Mouse (Mus musculus) embryo, embryonic 10.5 days (tissue): ENCODE measurements around the gene Fgfr1op2.

Experiments used
- DNase-seq: peaks from one replicate; pipeline ENCODE4 v3.0.0-alpha.2; 2015; ENCODE audit warnings: low spot score

Gene Fgfr1op2

GRCm38 (mm10) chr6:146603651-146604050 is 26.6 kb downstream of the Fgfr1op2 start:
- DNase-seq: no peak

- DNase-seq: no peak
Measured at GRCm38 (mm10) chr6:146611385-146611784, 34.4 kb downstream of the Fgfr1op2 start.

- DNase-seq: no peak
Measured at GRCm38 (mm10) chr6:146611897-146612296, 34.9 kb downstream of the Fgfr1op2 start.

DNA sequence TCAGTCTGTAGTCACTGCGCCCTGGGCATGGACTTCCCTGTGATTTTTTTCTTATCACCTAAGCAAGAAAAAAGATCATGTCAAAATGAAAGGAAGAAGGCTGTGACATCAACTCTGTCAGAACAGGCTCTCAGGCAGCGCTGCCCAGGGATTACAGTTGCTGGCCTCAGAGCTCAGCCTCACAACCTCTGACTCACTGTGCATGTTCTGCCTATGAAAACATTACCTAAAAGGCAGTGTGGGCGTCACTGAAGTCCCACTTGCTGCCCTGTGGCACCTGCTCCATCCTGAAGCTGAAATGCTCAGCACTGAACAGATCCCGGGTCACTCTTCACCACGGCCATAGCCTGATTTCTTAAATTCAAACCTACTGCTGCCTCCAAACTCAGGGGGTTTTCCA is 35.7 kb downstream of the Fgfr1op2 start:
- DNase-seq: no peak

DNA sequence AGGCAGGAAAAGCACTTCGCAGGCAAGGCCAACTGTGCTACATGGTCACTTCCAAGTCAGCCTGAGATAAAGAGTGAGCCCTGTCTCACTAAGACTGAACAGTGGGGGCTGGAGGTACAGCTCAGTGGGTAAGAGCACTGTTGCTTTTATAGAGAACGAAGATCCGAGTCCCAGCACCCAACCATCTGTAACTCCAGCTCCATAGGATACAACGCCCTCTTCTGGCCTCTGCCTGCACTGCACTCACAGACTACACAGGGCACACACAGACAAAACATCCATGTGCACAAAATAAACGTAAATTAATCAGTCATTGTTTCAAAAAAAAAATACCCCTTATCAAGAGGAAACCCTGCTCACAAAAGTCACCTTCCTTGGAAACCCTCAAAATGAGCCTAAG is 36.9 kb downstream of the Fgfr1op2 start:
- no peak for DNase-seq

- DNase-seq: no peak
Measured at GRCm38 (mm10) chr6:146614541-146614940, 37.5 kb downstream of the Fgfr1op2 start.

DNA sequence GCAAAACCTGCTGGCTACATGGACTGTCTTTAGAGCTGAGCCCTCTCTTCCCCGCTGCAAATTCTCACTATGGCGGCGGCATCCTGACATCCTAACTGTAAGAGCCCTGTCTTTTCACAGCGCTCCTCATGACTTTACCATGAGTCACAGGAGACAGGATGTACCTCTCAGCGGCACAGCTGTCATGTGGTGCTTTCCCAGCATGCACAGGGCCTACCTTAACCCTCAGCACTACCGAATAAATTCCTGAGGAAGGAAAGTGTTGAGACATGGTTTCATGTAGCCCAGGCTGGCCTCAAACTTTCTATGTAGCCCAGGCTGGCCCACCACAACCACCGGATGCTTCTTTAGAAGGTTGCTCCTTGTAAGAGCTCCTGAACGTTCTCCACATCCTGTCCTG is 38.9 kb downstream of the Fgfr1op2 start:
- no peak for DNase-seq

GRCm38 (mm10) chr6:146616670-146617069 is 39.7 kb downstream of the Fgfr1op2 start:
- DNase-seq: no peak

DNA sequence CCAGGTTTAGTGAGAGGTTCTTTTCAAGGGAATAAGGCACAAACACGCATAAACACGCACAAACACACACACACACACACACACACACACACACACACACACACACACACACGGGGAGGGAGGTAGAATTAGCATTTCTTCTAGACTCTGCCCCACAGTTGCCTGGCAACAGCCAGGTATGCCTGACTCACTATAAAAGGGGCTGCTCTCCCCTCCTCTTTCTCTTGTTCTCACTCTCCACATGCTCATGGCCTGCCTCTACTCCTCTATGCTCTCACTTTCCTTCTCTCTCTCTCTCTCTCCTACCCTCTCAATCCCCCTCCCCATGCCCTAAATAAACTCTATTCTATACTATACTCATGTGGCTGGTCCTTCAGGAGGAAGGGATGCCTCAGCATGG is 51.1 kb downstream of the Fgfr1op2 start:
- no peak for DNase-seq

DNA sequence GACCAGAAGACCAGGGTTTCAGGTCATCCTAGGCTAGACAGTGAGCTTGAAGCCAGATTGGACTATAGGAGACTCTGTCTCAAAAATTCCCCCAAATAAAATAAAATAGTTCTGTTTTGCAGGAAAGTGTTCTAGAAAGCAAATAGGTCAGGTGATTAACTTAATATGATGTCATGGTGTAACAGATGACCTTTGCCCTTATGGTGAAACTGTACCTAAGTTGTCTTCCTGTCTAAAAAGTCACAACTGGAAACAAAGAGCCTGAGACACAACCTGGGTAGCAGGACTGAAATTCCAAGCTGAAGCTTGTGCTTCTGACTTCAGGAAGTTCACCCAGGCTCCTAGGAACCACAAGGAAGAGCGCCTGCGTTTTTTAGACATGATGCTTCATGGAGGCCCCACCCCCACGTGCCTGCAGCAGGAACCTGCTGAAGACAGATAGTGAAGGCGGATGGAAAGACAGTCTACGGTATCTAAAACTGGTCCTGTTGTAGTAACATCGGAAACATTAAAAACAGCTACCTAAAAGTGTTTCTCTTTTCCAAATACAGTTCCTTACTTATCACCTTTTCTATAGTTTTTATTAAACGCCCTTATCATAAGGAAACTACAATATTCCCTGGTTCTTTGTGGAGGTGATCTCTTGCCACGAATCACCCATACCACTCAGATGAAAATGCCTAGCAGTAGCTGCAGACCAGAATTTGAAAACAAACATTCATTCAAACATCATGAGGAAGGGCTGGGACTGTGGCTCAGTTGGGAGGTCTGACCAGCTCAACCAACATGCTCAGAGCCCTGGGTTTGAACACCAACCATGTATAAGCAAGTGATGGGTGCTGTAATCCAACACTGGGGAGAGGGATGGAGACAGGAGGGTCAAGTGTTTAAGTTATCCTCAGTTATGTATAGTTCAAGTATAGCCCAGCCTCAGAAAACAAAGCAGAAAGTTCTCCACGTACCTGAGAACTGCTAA is 53.1 kb downstream of the Fgfr1op2 start:
- no peak for DNase-seq

DNA sequence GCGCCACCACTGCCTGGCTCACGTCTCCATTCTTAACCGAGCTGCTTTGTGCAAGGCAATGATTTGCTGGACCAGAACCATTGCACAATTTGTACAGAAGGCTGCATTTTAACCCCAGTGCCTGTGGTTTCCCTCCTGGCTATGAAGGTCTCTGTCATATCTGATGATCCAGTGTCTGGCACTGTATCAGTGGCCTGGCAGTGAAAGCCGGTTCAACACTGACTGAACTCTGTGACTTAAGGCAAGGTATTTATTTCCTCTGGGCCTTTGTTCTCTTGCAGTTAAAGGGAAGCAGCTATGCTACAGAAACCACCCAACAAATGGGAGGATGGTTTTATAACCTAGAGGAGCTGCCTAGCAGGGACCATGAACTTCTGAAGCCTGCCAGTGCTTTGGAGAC is 54.0 kb downstream of the Fgfr1op2 start:
- DNase-seq: no peak

- no peak for DNase-seq
Measured at GRCm38 (mm10) chr6:146631847-146632246, 54.8 kb downstream of the Fgfr1op2 start.

DNA sequence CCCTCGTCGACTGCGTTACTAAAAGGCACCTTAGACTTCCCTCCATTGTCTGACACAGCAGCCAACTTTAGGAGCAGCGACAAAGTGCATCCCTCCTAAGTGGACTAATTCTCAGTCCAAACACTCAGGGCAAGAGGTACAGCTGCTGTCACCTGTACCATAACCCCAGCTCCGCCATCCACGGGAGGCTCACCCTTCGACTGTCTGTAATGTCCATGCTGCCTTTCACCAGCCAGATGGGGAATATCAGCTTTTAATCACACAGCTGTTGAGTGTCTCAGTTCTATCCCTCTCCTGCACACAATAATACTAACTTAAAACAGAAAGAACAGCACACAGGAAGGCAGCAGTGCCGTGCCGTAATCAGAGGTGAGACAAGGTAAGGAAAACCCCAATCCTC is 55.4 kb downstream of the Fgfr1op2 start:
- no peak for DNase-seq

DNA sequence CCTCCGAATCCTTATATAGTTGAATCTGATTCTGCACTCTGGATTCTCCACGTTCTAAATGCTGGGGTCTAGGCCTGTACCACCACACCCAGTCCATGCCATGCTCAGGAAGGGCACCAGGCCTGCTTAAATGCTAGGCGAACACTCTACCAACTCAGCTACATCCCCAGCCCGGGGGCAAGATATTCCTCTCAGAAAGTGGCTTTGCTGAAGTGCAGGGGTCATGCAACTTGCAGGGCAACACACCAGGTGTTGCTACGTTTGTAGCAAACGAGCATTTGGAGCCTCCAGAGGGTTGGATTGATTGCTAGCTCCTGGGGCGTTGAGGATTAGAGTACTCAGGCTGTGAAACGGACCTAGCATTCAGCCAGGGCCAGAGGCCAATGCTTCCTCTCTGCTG is 56.1 kb downstream of the Fgfr1op2 start:
- peak; percentile 23 for DNase-seq

GRCm38 (mm10) chr6:146633629-146634014 is 56.6 kb downstream of the Fgfr1op2 start:
- peak; percentile 54 for DNase-seq

GRCm38 (mm10) chr6:146634015-146634722 is 57.2 kb downstream of the Fgfr1op2 start:
- DNase-seq: peak; percentile 92

- DNase-seq: no peak
Measured at GRCm38 (mm10) chr6:146634759-146635606, 58.0 kb downstream of the Fgfr1op2 start.

DNA sequence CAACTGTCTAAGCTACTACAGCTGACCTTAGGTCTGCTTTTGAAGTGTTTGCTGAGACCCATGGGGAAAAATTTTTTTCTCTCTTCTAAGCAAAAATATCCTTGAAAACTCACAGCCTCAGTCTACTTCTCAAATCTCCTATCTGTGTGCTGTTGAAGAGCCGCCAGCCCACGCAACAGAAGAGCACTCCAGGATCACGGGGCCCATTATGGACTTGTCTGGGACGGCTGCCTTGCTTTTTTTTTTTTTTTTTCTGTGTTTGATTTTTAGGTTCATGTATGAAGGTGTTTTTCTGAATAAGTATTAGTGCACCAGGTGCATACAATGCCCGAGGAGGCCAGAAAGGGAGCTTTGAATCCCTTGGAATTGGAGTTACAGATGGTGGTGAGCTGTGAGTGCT is 59.5 kb downstream of the Fgfr1op2 start:
- DNase-seq: no peak

GRCm38 (mm10) chr6:146640068-146640965 is 63.3 kb downstream of the Fgfr1op2 start:
- no peak for DNase-seq

- no peak for DNase-seq
Measured at GRCm38 (mm10) chr6:146640991-146641390, 64.0 kb downstream of the Fgfr1op2 start.

GRCm38 (mm10) chr6:146641621-146642210 is 64.7 kb downstream of the Fgfr1op2 start:
- no peak for DNase-seq
